Mouse (Mus musculus): ENCODE results near the gene Coro7. TPM values are rescaled to one million over a fixed set of nuclear protein-coding genes. Genes with fewer than 3 reads are reported as not detected.
A peak's percentile ranks its signal among the peaks of the same experiment; 100 is the strongest.

The Coro7 gene
- polyA plus RNA-seq, 1 experiment from 2014 or later = 16.8 TPM

- Histone ChIP-seq H3K4me3 (no peak overlapping the region), H3K4me1 (peaks cover 88% of the 10 kb centered on the region), H3K27me3 (no peaks in the 10 kb centered on the region), H3K9ac (no peak overlapping the region), H3K9me3 (no peaks in the 10 kb centered on the region), H3K36me3 (peaks cover 37% of the 10 kb centered on the region), H3K4me2 (no peak overlapping the region), H3K27ac (peak overlapping the region; percentile 91)
- ATAC-seq (ENCODE audit: insufficient number of reproducible peaks, low FRiP score, low TSS enrichment, low read depth) = no peak
- WGBS = 68% methylated on average over 4 of the region's 4 CpGs
Measured at GRCm38 (mm10) chr16:4655251-4655734, 24.3 kb downstream of the Coro7 start.

DNA sequence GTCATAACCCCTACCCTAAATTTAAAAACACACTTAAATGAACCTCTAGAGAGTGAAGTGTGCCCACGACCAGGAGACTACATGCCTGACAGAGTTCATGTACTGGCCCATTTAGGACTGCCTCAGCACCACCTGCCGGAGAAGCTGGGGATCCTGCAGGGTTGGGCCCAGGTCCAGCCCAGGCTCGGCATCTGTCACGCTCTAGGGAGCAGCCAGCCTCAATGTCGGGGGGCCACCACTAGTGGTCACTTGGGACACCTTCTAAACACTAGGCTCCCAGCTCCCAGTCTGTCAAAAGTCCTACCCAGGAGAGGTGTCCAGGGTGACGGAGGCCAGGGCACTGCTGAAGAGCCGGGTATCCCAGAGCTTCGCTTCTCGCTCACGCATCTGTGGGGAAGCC is 24.9 kb downstream of the Coro7 start:
- Histone ChIP-seq H3K4me3 (no peak overlapping the region), H3K36me3 (peaks cover 43% of the 10 kb centered on the region), H3K27ac (peak overlapping the region; percentile 91), H3K9me3 (no peaks in the 10 kb centered on the region), H3K27me3 (no peaks in the 10 kb centered on the region), H3K4me1 (peaks cover 94% of the 10 kb centered on the region), H3K4me2 (no peak overlapping the region), H3K9ac (no peak overlapping the region)
- WGBS = 76% methylated on average over 10 of the region's 10 CpGs
- no peak for ATAC-seq (ENCODE audit: insufficient number of reproducible peaks, low FRiP score, low TSS enrichment, low read depth)

DNA sequence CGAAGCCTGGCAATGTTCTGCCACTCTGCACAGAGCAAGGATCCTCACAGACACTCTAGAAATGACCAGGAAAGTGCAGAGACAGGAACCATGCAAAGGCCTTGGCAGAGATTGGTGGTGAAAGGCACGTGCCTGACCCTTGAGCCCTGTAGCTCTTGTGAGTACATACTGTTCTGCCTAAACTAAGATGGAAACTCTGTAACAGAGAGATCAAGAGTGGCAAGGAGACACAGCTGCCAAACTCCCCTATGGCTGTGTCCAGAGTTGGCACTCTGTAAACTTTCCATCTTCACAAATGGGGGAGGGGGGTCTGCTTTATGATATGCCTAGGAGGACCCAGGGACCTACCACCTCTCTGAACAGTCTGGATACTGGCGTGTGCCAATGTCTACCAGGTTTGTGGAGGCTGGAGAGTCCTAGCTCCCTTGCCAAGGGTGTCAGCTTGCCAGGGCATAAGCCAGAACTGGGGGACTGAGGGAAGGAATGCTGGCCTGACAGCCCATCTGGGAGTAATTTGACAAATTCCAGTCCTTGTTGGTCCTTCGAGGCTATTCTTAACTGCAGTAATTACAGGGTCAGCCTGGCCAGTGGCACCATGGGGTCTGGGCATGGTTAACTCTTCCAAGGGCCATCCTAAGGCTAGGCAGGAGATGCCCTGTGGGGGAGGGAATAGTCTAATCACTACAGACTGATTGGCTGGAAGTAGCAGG is 26.7 kb downstream of the Coro7 start:
- Histone ChIP-seq H3K4me2 (no peak overlapping the region), H3K27me3 (no peaks in the 10 kb centered on the region), H3K36me3 (peaks cover 61% of the 10 kb centered on the region), H3K27ac (peak overlapping the region; percentile 91), H3K9ac (no peak overlapping the region), H3K9me3 (no peaks in the 10 kb centered on the region), H3K4me3 (no peak overlapping the region), H3K4me1 (peaks cover 98% of the 10 kb centered on the region)
- WGBS = 35% methylated on average over 4 of the region's 4 CpGs
- no peak for ATAC-seq (ENCODE audit: insufficient number of reproducible peaks, low FRiP score, low TSS enrichment, low read depth)

GRCm38 (mm10) chr16:4651624-4652023 is 28.0 kb downstream of the Coro7 start:
- H3K9ac ChIP-seq = no peak overlapping the region
- peak overlapping the region; percentile 91 for H3K27ac ChIP-seq
- peak; percentile 78 for ATAC-seq (ENCODE audit: insufficient number of reproducible peaks, low FRiP score, low TSS enrichment, low read depth)
- peaks cover 99% of the 10 kb centered on the region for H3K4me1 ChIP-seq
- H3K4me3 ChIP-seq = no peak overlapping the region
- WGBS = 26% methylated on average over 7 of the region's 7 CpGs
- H3K9me3 ChIP-seq = no peaks in the 10 kb centered on the region
- 0 out of 2 replicates have a peak overlapping the region, but pooled peaks have one; percentile 19 for H3K4me2 ChIP-seq
- peaks cover 62% of the 10 kb centered on the region for H3K36me3 ChIP-seq
- no peaks in the 10 kb centered on the region for H3K27me3 ChIP-seq

GRCm38 (mm10) chr16:4651081-4651480 is 28.5 kb downstream of the Coro7 start:
- ATAC-seq (ENCODE audit: insufficient number of reproducible peaks, low FRiP score, low TSS enrichment, low read depth) = no peak
- no peak overlapping the region for H3K4me3 ChIP-seq
- 0 out of 2 replicates have a peak overlapping the region, but pooled peaks have one; percentile 19 for H3K4me2 ChIP-seq
- H3K27ac ChIP-seq = peak overlapping the region; percentile 91
- peaks cover 67% of the 10 kb centered on the region for H3K36me3 ChIP-seq
- H3K9ac ChIP-seq = no peak overlapping the region
- H3K4me1 ChIP-seq = peaks cover 99% of the 10 kb centered on the region
- H3K27me3 ChIP-seq = no peaks in the 10 kb centered on the region
- WGBS = 57% methylated on average over 1 of the region's 1 CpGs
- H3K9me3 ChIP-seq = no peaks in the 10 kb centered on the region

GRCm38 (mm10) chr16:4650161-4650560 is 29.4 kb downstream of the Coro7 start:
- Histone ChIP-seq H3K4me1 (peaks cover 99% of the 10 kb centered on the region), H3K27me3 (no peaks in the 10 kb centered on the region), H3K27ac (peak overlapping the region; percentile 91), H3K9ac (no peak overlapping the region), H3K4me3 (no peak overlapping the region), H3K36me3 (peaks cover 67% of the 10 kb centered on the region), H3K9me3 (no peaks in the 10 kb centered on the region), H3K4me2 (no peak overlapping the region)
- 76% methylated on average over 3 of the region's 3 CpGs for WGBS
- no peak for ATAC-seq (ENCODE audit: insufficient number of reproducible peaks, low FRiP score, low TSS enrichment, low read depth)

GRCm38 (mm10) chr16:4649692-4650091 is 29.9 kb downstream of the Coro7 start:
- peak overlapping the region; percentile 91; the same call in 1 of the 2 replicates for H3K27ac ChIP-seq
- H3K4me2 ChIP-seq = no peak overlapping the region
- WGBS = 88% methylated on average over 11 of the region's 11 CpGs
- ATAC-seq (ENCODE audit: insufficient number of reproducible peaks, low FRiP score, low TSS enrichment, low read depth) = no peak
- H3K4me1 ChIP-seq = peaks cover 98% of the 10 kb centered on the region
- no peaks in the 10 kb centered on the region for H3K27me3 ChIP-seq
- H3K9me3 ChIP-seq = no peaks in the 10 kb centered on the region
- peaks cover 64% of the 10 kb centered on the region for H3K36me3 ChIP-seq
- H3K4me3 ChIP-seq = no peak overlapping the region
- H3K9ac ChIP-seq = no peak overlapping the region

DNA sequence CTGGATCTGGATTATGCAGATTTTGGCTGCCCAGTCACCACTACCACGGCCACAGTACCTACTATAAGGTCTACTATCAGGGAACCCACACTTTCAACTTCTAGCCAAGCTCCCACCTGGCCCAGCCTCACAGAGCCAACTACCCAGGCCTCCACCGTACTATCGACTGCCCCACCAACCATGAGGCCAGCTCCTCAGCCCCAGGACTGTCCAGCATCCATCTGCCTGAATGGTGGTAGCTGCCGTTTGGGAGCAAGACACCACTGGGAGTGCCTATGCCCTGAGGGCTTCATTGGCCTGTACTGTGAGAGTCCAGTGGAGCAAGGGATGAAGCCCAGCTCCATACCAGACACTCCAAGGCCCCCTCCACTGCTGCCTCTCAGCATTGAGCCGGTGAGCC is 30.4 kb downstream of the Coro7 start:
- Histone ChIP-seq H3K4me2 (no peak overlapping the region), H3K4me3 (no peak overlapping the region), H3K9ac (no peak overlapping the region), H3K36me3 (peaks cover 64% of the 10 kb centered on the region), H3K27ac (peak overlapping the region; percentile 12; the same call in 1 of the 2 replicates), H3K27me3 (no peaks in the 10 kb centered on the region), H3K9me3 (no peaks in the 10 kb centered on the region), H3K4me1 (peaks cover 98% of the 10 kb centered on the region)
- no peak for ATAC-seq (ENCODE audit: insufficient number of reproducible peaks, low FRiP score, low TSS enrichment, low read depth)
- whole genome bisulfite sequencing = 70% methylated on average over 5 of the region's 5 CpGs

- Histone ChIP-seq H3K4me2 (no peak overlapping the region), H3K4me1 (peaks cover 98% of the 10 kb centered on the region), H3K36me3 (peaks cover 64% of the 10 kb centered on the region), H3K4me3 (no peak overlapping the region), H3K27me3 (no peaks in the 10 kb centered on the region), H3K27ac (peak overlapping the region; percentile 27; the same call in 1 of the 2 replicates), H3K9me3 (no peaks in the 10 kb centered on the region), H3K9ac (no peak overlapping the region)
- ATAC-seq (ENCODE audit: insufficient number of reproducible peaks, low FRiP score, low TSS enrichment, low read depth) = no peak
- 89% methylated on average over 28 of the region's 28 CpGs for WGBS
Measured at GRCm38 (mm10) chr16:4648416-4649023, 31.1 kb downstream of the Coro7 start.

DNA sequence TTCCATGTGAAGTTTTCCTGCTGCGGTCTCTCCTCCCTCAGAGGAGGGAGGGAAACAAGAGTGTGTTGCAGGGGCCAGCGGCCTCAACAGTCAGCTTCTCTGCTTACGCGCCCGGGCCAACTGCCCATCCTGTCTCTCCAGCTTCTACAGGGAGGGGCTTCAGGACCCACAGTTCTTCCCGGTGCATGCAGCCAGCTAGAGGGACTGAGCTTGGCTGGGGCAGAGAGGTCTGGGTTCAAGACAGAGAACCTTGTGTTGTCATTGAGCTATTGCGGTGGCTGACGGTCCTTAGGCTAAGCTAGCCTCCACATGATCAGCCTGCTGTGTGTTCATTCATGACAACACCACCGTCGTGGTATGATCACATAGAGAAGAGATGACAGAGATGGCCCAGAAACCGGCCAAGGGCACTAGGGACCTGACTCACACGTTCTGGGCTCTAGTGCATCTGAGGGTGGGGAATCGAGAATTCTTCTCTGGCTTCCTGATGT is 31.9 kb downstream of the Coro7 start:
- peaks cover 61% of the 10 kb centered on the region for H3K36me3 ChIP-seq
- peaks cover 98% of the 10 kb centered on the region for H3K4me1 ChIP-seq
- H3K9me3 ChIP-seq = no peaks in the 10 kb centered on the region
- 53% methylated on average over 13 of the region's 13 CpGs for WGBS
- ATAC-seq (ENCODE audit: insufficient number of reproducible peaks, low FRiP score, low TSS enrichment, low read depth) = peak; percentile 12
- H3K27ac ChIP-seq = peak overlapping the region; percentile 83
- H3K4me3 ChIP-seq = no peak overlapping the region
- 0 out of 2 replicates have a peak overlapping the region, but pooled peaks have one; percentile 14 for H3K4me2 ChIP-seq
- no peaks in the 10 kb centered on the region for H3K27me3 ChIP-seq
- no peak overlapping the region; the same call in 1 of the 2 replicates for H3K9ac ChIP-seq

DNA sequence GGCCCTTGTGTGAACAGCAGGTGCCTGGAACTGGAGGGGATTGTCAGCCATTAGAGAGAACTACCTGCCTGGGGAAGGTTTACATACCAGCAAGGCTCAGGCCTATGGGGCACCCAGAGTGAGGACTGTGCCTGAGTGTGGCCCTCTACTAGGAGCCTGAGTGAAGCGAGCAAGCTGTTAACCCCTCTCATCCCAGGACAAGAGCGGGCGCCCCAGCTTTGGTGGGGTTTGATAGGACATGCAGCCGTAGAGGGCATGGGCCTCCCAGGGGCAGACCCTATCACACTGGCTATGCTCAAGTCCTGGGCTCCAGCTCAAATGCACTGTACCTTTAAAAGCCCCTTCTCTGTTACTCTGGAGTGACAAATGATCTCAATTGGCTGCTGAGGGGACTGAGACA is 32.7 kb downstream of the Coro7 start:
- WGBS = 59% methylated on average over 4 of the region's 4 CpGs
- no peaks in the 10 kb centered on the region for H3K27me3 ChIP-seq
- peak overlapping the region; percentile 83 for H3K27ac ChIP-seq
- H3K4me2 ChIP-seq = peak overlapping the region; percentile 14; the same call in 1 of the 2 replicates
- peaks cover 98% of the 10 kb centered on the region for H3K4me1 ChIP-seq
- no peak overlapping the region for H3K4me3 ChIP-seq
- peaks cover 54% of the 10 kb centered on the region for H3K36me3 ChIP-seq
- no peaks in the 10 kb centered on the region for H3K9me3 ChIP-seq
- no peak for ATAC-seq (ENCODE audit: insufficient number of reproducible peaks, low FRiP score, low TSS enrichment, low read depth)
- no peak overlapping the region for H3K9ac ChIP-seq

GRCm38 (mm10) chr16:4645867-4646266 is 33.7 kb downstream of the Coro7 start:
- Histone ChIP-seq H3K9ac (no peak overlapping the region), H3K27ac (peak overlapping the region; percentile 83; the same call in 1 of the 2 replicates), H3K4me3 (no peak overlapping the region), H3K27me3 (no peaks in the 10 kb centered on the region), H3K9me3 (no peaks in the 10 kb centered on the region), H3K4me2 (no peak overlapping the region), H3K4me1 (peaks cover 96% of the 10 kb centered on the region), H3K36me3 (peaks cover 48% of the 10 kb centered on the region)
- no peak for ATAC-seq (ENCODE audit: insufficient number of reproducible peaks, low FRiP score, low TSS enrichment, low read depth)
- 71% methylated on average over 4 of the region's 4 CpGs for WGBS

Measured in limb, embryonic 15.5 days (tissue).